Mouse (Mus musculus) 416B (cell line): ENCODE measurements around the gene Zfhx3.

Experiments used
- DNase-seq: peaks from one replicate; pipeline ENCODE4 v3.0.0; 2011; ENCODE audit warnings: low read depth

Gene Zfhx3

DNA sequence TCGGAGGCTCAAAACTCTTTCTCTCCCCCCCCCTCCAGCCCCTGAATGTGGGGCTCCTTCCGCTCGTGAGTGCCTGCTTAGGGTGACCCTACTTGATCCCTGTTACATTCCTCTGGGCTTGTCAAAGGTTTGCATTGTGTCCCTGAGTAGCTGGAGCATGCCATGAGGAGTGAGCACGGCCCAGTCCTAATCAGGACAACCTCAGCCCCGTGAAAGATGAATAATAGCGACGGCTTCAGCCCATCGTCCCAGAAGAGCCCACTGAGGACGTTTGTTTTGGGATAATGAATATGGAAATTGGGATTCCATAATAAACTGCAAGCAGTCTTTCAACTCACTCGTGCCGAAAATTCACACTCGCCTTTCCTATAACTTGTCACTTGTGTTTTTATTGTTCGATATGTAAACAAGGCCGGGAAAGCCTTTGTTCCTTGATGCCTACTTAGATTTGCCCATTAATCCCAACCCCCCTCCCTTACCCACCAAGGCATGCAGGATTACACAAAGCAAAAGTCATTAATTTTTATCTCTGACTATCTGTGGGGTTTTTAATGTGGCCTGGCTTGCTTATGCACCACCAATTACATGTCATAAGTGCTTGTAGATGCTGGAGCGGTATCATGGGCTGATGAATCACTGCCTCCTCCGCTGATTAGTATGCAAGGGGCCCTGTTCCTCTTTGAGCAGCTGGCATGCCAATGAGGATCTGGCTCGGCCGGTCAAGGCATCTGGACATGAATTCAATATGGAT lies 512.3 kb downstream of the Zfhx3 start:
- DNase-seq, result no peak

DNA sequence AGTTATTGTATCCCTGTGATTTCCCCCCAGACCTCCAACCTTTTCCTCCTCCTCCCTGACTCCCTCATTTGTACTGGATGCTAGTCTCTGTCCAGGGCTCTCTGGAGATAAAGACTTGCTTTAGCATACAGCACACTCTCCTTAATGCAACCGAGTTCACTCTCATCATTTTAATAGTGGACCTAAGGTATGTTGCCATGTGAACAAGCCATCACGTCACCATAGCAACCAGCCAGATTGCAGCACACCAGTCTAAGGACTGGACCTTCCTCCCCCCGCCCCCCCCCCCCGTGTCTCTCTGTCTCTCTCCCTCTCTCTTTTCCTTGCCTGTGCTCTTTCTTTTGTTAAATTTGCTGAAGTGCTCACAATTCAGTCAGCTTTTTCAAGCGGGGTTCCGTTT lies 524.2 kb downstream of the Zfhx3 start:
- DNase-seq, result no peak

DNA sequence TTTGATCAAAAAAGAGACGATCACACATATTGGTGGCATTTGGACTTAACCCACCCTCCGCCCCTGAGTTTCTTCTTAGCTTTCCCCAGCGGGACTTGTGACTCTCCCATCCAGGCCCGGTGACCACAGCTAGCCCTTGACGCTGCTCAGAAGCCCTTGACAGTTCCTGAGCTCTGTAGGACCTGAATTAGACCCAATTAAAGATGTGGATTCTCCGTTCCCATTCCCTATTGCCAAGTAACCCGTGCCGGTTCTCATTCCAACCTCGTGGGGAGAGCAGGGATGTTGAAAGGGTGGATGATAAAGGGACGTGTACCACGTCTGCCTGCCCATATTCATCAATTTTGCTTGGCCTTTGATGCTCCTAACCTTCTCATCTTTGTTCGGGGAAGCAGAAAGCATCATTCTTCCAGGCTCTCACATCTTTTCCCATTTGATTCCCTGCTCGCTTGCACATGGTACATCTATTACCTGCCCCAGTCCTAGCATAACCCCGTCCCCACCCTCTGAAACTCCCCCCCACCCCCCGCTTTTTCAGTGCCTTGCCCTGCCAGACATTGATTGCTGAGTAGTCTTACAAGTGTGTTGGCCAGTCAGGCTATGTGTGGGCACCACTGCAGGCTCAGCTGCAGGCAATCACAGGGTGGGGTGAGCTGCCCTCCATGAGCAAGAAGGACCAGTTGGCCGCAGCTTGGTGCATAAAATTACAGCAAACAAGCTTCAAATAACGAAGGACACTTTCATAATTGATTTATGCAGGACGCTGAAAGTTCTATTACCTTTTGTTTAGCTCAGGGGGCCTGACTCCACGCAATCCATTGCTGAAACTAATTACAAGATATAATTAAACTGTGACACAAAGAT lies 525.0 kb downstream of the Zfhx3 start:
- no peak for DNase-seq

GRCm38 (mm10) chr8:108470269-108470668 lies 527.8 kb downstream of the Zfhx3 start:
- no peak for DNase-seq

- no peak for DNase-seq
Measured at GRCm38 (mm10) chr8:108474556-108474955, 532.1 kb downstream of the Zfhx3 start.

- no peak for DNase-seq
Measured at GRCm38 (mm10) chr8:108478131-108478530, 535.7 kb downstream of the Zfhx3 start.

DNA sequence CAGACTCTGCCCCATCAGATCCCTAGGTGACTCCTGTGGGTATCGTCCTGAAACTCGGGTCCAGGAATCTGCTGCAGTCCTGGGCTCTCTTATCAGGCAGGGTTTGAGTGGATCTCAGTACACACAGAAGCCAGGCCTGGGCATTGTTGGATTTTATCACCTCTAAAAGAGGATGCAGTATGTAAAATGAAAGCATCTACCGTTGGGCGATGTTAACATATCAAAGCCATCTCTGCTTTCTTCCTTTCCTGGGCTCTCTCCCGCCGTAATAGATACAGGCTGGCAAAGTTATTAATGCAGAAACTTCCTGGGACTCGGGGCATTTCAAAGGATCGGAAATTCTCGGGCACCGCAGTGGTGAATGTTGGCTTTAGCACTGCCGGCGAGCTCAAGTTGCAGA lies 537.7 kb downstream of the Zfhx3 start:
- DNase-seq, result no peak

GRCm38 (mm10) chr8:108481167-108481815 lies 538.8 kb downstream of the Zfhx3 start:
- no peak for DNase-seq

DNA sequence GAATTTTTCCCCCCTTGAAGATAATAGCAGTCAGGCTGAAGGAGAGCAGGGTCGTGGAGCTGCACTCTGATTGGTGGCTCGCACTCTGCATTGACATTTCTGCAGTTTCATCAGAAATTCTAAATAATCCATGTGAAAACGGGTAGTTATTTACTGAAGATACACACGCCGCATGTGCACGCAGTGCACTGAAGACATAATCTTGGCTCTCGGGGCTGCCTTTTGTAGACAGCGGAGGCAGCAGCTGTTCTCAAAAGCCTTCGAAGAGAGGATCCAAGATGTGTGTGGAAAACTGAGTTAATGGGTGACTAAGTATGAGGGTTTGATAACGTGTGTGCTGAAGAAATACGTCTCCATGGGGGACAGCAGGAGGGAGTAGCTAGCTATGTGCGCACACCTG lies 553.7 kb downstream of the Zfhx3 start:
- DNase-seq, result no peak

GRCm38 (mm10) chr8:108506779-108507178 lies 564.3 kb downstream of the Zfhx3 start:
- DNase-seq, result no peak

- DNase-seq, result no peak
Measured at GRCm38 (mm10) chr8:108507769-108508168, 565.3 kb downstream of the Zfhx3 start.

DNA sequence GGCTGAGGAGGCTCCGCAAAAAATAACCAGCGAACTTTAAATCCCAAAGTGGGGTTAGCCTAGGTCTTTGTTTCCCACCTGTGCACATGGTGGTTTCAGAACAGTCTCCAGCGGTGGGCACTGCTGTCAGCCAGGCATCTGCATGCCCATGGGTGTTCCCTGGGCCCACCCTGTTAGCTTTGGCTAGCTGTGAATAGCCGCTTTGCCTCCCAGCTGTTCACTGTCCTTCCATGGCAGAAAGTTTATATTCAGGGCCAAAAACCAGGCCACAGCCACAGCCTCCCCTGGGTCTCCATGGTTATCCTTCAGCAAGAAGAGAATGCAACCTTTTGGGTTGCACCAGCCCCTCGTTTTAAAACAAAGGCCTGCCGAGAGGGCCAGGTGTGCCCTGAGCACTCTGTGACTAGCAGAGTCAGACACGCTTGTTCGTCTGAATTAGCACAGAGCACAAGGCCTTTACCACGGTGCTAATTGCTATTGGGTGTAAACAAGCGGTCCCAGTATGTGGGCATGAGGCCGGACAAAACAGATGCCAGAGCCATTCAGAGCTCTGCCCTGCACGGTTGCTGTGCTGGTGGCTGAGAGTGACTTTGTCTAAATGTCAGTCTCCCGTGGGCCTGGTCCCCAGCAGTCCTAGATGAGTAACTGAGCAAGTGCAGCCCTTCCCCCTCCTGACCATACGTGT lies 568.3 kb downstream of the Zfhx3 start:
- DNase-seq, result no peak

DNA sequence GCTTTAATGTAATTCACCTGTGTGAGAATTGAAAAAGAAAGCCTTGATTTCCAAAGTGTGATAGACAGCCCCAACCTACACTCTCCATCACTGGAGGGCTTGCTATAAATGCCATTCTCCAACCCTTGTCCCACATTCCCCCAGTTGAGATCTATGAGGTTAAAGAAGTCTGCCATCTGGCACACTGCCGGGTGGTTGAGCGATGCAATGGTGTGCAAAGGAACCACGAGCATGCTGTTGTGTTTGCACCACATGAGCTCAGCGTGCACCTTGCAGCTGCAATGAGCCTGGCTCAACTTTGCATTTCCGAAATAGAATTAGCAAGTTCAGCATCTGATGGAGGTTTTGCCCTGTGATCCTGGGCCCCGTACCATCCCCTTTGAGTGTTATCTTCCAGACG lies 575.7 kb downstream of the Zfhx3 start:
- no peak for DNase-seq

GRCm38 (mm10) chr8:108522050-108522449 lies 579.6 kb downstream of the Zfhx3 start:
- DNase-seq, result no peak

- DNase-seq, result no peak
Measured at GRCm38 (mm10) chr8:108529421-108529820, 587.0 kb downstream of the Zfhx3 start.

DNA sequence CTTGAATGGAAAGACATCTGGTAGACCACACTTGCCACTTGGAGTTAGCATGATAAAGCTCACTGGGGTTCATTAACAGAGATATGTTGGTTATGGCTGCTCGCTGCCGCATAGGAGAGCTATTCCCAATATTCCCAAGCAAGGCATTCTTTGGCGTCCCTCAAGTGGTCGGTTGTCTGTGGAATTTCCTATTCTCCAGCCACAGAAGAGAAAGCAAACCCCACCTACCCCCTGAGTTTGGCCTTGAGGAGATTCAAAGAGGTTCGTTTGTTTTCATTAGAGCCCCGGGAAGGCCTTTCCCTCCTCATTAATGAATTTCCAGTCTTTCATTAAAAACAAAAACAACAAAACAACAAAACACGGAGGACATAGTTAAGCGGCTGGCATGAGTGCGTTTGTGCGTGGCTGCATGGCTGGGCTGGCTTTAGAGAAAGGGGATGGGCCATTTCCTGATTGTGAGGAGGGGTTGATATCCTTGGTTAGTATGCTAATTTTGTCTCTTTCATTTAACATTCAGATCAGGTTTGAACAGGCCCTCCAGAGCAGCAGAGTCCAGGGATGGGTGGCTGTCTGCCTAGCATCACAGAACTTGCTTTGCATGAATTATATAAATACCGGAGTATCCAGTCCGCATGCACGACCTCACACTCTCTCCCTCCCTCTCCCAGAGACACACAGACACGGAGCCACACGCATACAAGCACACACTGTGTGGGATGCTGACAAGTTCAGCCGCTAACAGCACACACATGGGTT lies 592.9 kb downstream of the Zfhx3 start:
- no peak for DNase-seq

GRCm38 (mm10) chr8:108536186-108536585 lies 593.7 kb downstream of the Zfhx3 start:
- DNase-seq, result no peak

DNA sequence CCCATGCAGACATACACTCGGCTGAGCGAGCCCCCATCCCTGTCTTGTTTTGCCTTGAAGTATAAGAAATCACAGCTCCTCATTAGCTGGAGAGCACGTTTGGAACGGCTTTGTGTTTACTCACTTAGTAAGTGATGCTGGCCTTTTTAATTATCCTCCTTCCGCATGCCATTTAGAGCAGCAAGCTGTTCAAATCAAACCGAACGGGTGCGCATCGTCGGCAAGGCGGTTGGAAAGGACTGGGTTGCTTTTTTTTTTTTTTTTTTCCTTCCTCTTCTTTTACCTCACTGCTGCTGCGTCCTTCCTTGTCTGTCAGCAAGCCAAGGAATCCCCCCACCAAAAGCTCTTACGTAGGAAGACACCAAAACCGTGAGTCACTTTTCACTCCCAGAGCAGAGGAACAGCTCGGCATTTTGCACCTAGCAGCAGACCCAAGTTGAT lies 594.5 kb downstream of the Zfhx3 start:
- DNase-seq, result no peak

- no peak for DNase-seq
Measured at GRCm38 (mm10) chr8:108537686-108538551, 595.5 kb downstream of the Zfhx3 start.

- DNase-seq, result no peak
Measured at GRCm38 (mm10) chr8:108538929-108539555, 596.6 kb downstream of the Zfhx3 start.
